Mouse (Mus musculus) cortical plate, adult 2 months (tissue): Measurements from ENCODE around the gene Uckl1.

Experiments used
- CTCF ChIP-seq: fragments of 200-500 bp; IDR thresholded peaks from 2 replicates; pipeline ENCODE4 v1.5.1; 2011; ENCODE audit warnings: mild to moderate bottlenecking, control low read depth, low read length; ENCODE audit not compliant: insufficient read depth; ENCODE audit errors: extremely low read depth
- POLR2A ChIP-seq: fragments of 200-500 bp; IDR thresholded peaks from 2 replicates; pipeline ENCODE4 v1.6.1; 2011; ENCODE audit warnings: mild to moderate bottlenecking, low read length, control low read depth; ENCODE audit not compliant: insufficient read depth; ENCODE audit errors: extremely low read depth

- TF ChIP-seq POLR2A: no peak
- TF ChIP-seq CTCF: no peak
Measured at GRCm38 (mm10) chr2:181584411-181584942, at the start of gene Uckl1.
